Mouse (Mus musculus): ENCODE measurements at regions not wholly inside any gene's neighbourhood (a gene's known extent, or its start where the extent isn't known, plus 50 kb on each side); places are given as distances from the start of the nearest gene placed in this dataset.

GRCm38 (mm10) chr13:99107983-99108382 lies 76.6 kb upstream of the Zfp366 start:
- 85% methylated on average over 4 of the region's 4 CpGs for WGBS
- no peak overlapping the region for H3K27ac ChIP-seq (replicated peaks; ENCODE audit: low read depth, low read length)
- no peak overlapping the region for H3K4me3 ChIP-seq (ENCODE audit: low read depth, low read length)
- no peaks in the 10 kb centered on the region for H3K27me3 ChIP-seq (ENCODE audit: control insufficient read depth, insufficient read depth, low read length)
- no peaks in the 10 kb centered on the region for H3K4me1 ChIP-seq (ENCODE audit: control insufficient read depth, insufficient read depth, low read length)
- no peak overlapping the region for H3K9ac ChIP-seq (replicated peaks; ENCODE audit: low read length)
- no peak overlapping the region for H3K4me2 ChIP-seq (ENCODE audit: low read depth, low read length)
- no peaks in the 10 kb centered on the region for H3K36me3 ChIP-seq (replicated peaks; ENCODE audit: control insufficient read depth, insufficient read depth, low read depth, low read length)
- ATAC-seq (replicated peaks; ENCODE audit: insufficient number of reproducible peaks, low FRiP score, low TSS enrichment, low read depth) = no peak
- DNase-seq (ENCODE audit: low spot score) = no peak
- no peaks in the 10 kb centered on the region for H3K9me3 ChIP-seq (replicated peaks; ENCODE audit: control insufficient read depth, low read length)

DNA sequence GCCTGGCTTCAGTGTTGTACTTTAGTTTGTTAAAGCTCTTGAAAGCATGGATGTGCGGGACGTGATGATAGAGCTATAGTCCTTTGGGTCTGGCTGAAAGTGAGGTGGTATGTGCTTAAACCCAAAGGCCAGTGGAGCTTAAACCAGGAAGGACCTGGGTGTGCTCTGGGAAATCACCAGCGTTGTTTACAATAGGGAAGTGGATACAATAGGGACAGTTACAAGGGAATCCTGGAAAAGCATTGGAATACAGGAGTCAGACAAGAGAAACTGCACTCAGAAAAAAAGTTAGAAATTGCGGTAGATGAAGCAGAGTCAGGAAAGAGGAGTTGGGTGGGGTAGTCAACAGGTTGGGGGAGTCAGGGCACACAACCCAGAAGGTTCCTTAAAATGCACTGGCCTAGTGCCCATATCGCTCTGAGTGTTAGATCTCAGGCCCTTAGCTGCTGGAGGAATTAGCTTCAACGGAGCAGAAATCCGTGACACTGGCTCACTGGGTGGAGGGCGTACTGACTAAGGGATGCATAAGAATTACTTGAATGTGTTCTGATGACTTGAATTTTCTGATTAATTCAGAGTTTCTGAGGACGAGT lies 82.4 kb upstream of the Zfp366 start:
- DNase-seq (ENCODE audit: low spot score) (no peak), ATAC-seq (replicated peaks; ENCODE audit: insufficient number of reproducible peaks, low FRiP score, low TSS enrichment, low read depth) (no peak)
- Histone ChIP-seq H3K4me1 (ENCODE audit: control insufficient read depth, insufficient read depth, low read length) (no peaks in the 10 kb centered on the region), H3K27ac (replicated peaks; ENCODE audit: low read depth, low read length) (no peak overlapping the region), H3K27me3 (ENCODE audit: control insufficient read depth, insufficient read depth, low read length) (no peaks in the 10 kb centered on the region), H3K9ac (replicated peaks; ENCODE audit: low read length) (no peak overlapping the region), H3K4me3 (ENCODE audit: low read depth, low read length) (no peak overlapping the region), H3K9me3 (replicated peaks; ENCODE audit: control insufficient read depth, low read length) (no peaks in the 10 kb centered on the region), H3K36me3 (replicated peaks; ENCODE audit: control insufficient read depth, insufficient read depth, low read depth, low read length) (no peaks in the 10 kb centered on the region), H3K4me2 (ENCODE audit: low read depth, low read length) (no peak overlapping the region)
- WGBS = 90% methylated on average over 9 of the region's 9 CpGs

- Histone ChIP-seq H3K4me2 (ENCODE audit: low read depth, low read length) (no peak overlapping the region), H3K4me1 (ENCODE audit: control insufficient read depth, insufficient read depth, low read length) (no peaks in the 10 kb centered on the region), H3K27ac (replicated peaks; ENCODE audit: low read depth, low read length) (no peak overlapping the region), H3K9me3 (replicated peaks; ENCODE audit: control insufficient read depth, low read length) (no peaks in the 10 kb centered on the region), H3K36me3 (replicated peaks; ENCODE audit: control insufficient read depth, insufficient read depth, low read depth, low read length) (no peaks in the 10 kb centered on the region), H3K4me3 (ENCODE audit: low read depth, low read length) (peak overlapping the region; percentile 16; the same call in 1 of the 2 replicates), H3K9ac (replicated peaks; ENCODE audit: low read length) (no peak overlapping the region; the same call in 1 of the 2 replicates), H3K27me3 (ENCODE audit: control insufficient read depth, insufficient read depth, low read length) (no peaks in the 10 kb centered on the region)
- peak; percentile 78; the same call in 1 of the 2 replicates for ATAC-seq (replicated peaks; ENCODE audit: insufficient number of reproducible peaks, low FRiP score, low TSS enrichment, low read depth)
- DNase-seq (ENCODE audit: low spot score) = peak; percentile 47
- WGBS = 53% methylated on average over 25 of the region's 25 CpGs
Observed at GRCm38 (mm10) chr13:99100430-99101409, 83.9 kb upstream of the Zfp366 start.

- Histone ChIP-seq H3K9me3 (replicated peaks; ENCODE audit: control insufficient read depth, low read length) (no peaks in the 10 kb centered on the region), H3K4me1 (ENCODE audit: control insufficient read depth, insufficient read depth, low read length) (no peaks in the 10 kb centered on the region), H3K36me3 (replicated peaks; ENCODE audit: control insufficient read depth, insufficient read depth, low read depth, low read length) (no peaks in the 10 kb centered on the region), H3K4me2 (ENCODE audit: low read depth, low read length) (no peak overlapping the region), H3K27me3 (ENCODE audit: control insufficient read depth, insufficient read depth, low read length) (no peaks in the 10 kb centered on the region), H3K27ac (replicated peaks; ENCODE audit: low read depth, low read length) (no peak overlapping the region), H3K9ac (replicated peaks; ENCODE audit: low read length) (no peak overlapping the region), H3K4me3 (ENCODE audit: low read depth, low read length) (no peak overlapping the region)
- DNase-seq (ENCODE audit: low spot score) (no peak), ATAC-seq (replicated peaks; ENCODE audit: insufficient number of reproducible peaks, low FRiP score, low TSS enrichment, low read depth) (0 out of 2 replicates have a peak, but pooled peaks have one; percentile 2)
- WGBS = 65% methylated on average over 6 of the region's 6 CpGs
Observed at GRCm38 (mm10) chr13:99099794-99100429, 84.7 kb upstream of the Zfp366 start.

DNA sequence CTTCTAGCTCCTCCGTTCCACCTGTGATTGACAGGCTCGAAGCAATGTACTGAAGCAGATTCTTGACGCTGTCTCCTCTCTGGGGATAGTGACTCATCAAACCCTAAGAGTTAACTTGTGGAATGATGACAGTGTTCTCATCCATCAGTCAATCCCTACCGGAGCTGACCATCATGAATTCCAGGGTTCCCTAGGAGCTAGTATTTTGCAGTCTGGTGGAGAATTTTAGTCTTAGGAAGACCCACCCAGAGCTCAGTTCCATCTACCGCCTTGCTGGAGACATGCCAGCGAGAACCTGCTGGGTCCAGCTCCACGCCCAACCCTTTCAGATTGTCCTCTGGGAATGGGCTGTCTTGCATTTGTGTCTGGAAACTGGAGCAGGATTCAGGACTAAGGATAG lies 85.4 kb upstream of the Zfp366 start:
- no peak overlapping the region for H3K9ac ChIP-seq (replicated peaks; ENCODE audit: low read length)
- no peak overlapping the region for H3K27ac ChIP-seq (replicated peaks; ENCODE audit: low read depth, low read length)
- no peaks in the 10 kb centered on the region for H3K36me3 ChIP-seq (replicated peaks; ENCODE audit: control insufficient read depth, insufficient read depth, low read depth, low read length)
- no peak overlapping the region for H3K4me3 ChIP-seq (ENCODE audit: low read depth, low read length)
- no peak for DNase-seq (ENCODE audit: low spot score)
- H3K4me2 ChIP-seq (ENCODE audit: low read depth, low read length) = no peak overlapping the region
- no peaks in the 10 kb centered on the region for H3K27me3 ChIP-seq (ENCODE audit: control insufficient read depth, insufficient read depth, low read length)
- H3K9me3 ChIP-seq (replicated peaks; ENCODE audit: control insufficient read depth, low read length) = no peaks in the 10 kb centered on the region
- WGBS = 87% methylated on average over 7 of the region's 7 CpGs
- H3K4me1 ChIP-seq (ENCODE audit: control insufficient read depth, insufficient read depth, low read length) = no peaks in the 10 kb centered on the region
- ATAC-seq (replicated peaks; ENCODE audit: insufficient number of reproducible peaks, low FRiP score, low TSS enrichment, low read depth) = no peak

DNA sequence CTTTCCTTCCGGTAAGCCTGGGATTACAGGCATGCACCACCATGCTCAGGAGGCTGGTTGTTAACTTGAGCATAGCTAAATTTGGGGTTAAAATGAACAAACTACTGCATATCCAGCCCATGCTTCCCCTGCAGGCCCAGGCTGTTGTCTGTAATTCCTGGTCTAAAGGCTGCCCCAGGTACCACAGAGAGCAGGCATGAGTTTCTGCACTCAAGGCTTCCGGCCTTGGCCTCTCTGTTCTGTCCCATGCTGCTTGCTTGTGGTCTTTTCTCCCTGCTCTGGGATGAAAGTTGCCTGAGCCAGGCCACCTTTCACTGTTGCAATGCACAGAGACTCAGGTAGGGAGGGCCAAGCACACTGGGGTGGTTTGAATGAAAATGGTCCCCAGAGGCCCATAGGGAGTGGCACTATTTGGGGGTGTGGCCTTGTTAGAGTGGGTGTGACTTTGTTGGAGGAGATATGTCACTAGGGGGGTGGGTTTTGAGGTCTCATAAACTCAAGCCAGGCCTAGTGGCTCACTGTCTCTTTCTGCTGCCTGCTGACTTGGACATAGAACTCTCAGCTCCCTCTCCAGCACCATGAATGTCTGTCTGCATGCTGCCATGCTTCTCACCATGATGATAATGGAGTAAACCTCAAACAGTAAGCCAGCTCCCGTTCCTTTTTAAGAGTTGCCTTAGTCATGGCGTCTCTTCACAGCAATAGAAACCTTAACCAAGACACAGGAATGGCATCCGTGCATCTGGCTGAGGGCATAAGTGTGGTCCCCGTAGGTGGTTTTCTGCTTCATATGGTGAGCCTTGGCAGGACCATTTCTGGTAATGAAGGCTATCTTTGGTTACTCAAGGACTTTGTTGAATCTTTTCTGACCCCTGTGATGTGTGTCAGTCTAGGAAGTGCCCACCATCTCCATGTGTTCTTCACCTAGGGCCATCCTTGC lies 86.7 kb upstream of the Zfp366 start:
- WGBS = 91% methylated on average over 6 of the region's 6 CpGs
- Histone ChIP-seq H3K4me1 (ENCODE audit: control insufficient read depth, insufficient read depth, low read length) (no peaks in the 10 kb centered on the region), H3K9me3 (replicated peaks; ENCODE audit: control insufficient read depth, low read length) (no peaks in the 10 kb centered on the region), H3K9ac (replicated peaks; ENCODE audit: low read length) (no peak overlapping the region), H3K36me3 (replicated peaks; ENCODE audit: control insufficient read depth, insufficient read depth, low read depth, low read length) (no peaks in the 10 kb centered on the region), H3K4me3 (ENCODE audit: low read depth, low read length) (no peak overlapping the region), H3K4me2 (ENCODE audit: low read depth, low read length) (no peak overlapping the region; the same call in 1 of the 2 replicates), H3K27me3 (ENCODE audit: control insufficient read depth, insufficient read depth, low read length) (no peaks in the 10 kb centered on the region), H3K27ac (replicated peaks; ENCODE audit: low read depth, low read length) (no peak overlapping the region)
- DNase-seq (ENCODE audit: low spot score) (no peak), ATAC-seq (replicated peaks; ENCODE audit: insufficient number of reproducible peaks, low FRiP score, low TSS enrichment, low read depth) (no peak)

GRCm38 (mm10) chr13:99096837-99097236 lies 87.8 kb upstream of the Zfp366 start:
- H3K36me3 ChIP-seq (replicated peaks; ENCODE audit: control insufficient read depth, insufficient read depth, low read depth, low read length) = no peaks in the 10 kb centered on the region
- no peak overlapping the region for H3K4me3 ChIP-seq (ENCODE audit: low read depth, low read length)
- ATAC-seq (replicated peaks; ENCODE audit: insufficient number of reproducible peaks, low FRiP score, low TSS enrichment, low read depth) (no peak), DNase-seq (ENCODE audit: low spot score) (no peak)
- no peaks in the 10 kb centered on the region for H3K9me3 ChIP-seq (replicated peaks; ENCODE audit: control insufficient read depth, low read length)
- H3K27me3 ChIP-seq (ENCODE audit: control insufficient read depth, insufficient read depth, low read length) = no peaks in the 10 kb centered on the region
- no peak overlapping the region for H3K9ac ChIP-seq (replicated peaks; ENCODE audit: low read length)
- WGBS = 88% methylated on average over 6 of the region's 6 CpGs
- H3K4me1 ChIP-seq (ENCODE audit: control insufficient read depth, insufficient read depth, low read length) = no peaks in the 10 kb centered on the region
- H3K27ac ChIP-seq (replicated peaks; ENCODE audit: low read depth, low read length) = no peak overlapping the region
- no peak overlapping the region for H3K4me2 ChIP-seq (ENCODE audit: low read depth, low read length)
